ENCODE assay signal across 8 mouse cellular contexts in genomic region chr7:19003902-19004630, GRCm38 (mm10). TPM values are rescaled to one million over a fixed set of nuclear protein-coding genes. Genes with fewer than 3 reads are reported as not detected.
DNase-seq lines count a peak whose midpoint lies in the region; ATAC-seq and TF ChIP-seq lines count a peak whose summit lies in the region.

TSS of gene Irf2bp1 (plus strand) at chr7:19004044.

- peak within 1 kb of the TSS; percentile 95 for H3K27ac ChIP-seq in embryonic facial prominence, embryonic 13.5 days
- peak within 1 kb of the TSS; percentile 95 for H3K27ac ChIP-seq in kidney, adult 2 months (ENCODE audit: insufficient read depth, low read depth, low read length)
- H3K27ac ChIP-seq in limb, embryonic 12.5 days, result peak within 1 kb of the TSS; percentile 96
- peak within 1 kb of the TSS; percentile 94 for H3K27ac ChIP-seq in midbrain, embryonic 15.5 days
- peak within 1 kb of the TSS; percentile 96 for H3K27ac ChIP-seq in spleen, adult 2 months (ENCODE audit: insufficient read depth, low read length)

- peak; percentile 85 for DNase-seq in 3134 (ENCODE audit: extremely low read depth, insufficient read length, low spot score)
- DNase-seq in adrenal gland, postnatal 36 days, result peak; percentile 94
- DNase-seq in heart, adult 18-20 months, result peak; percentile 96 to 98
- peak; percentile 96 for DNase-seq in kidney, adult 2 months
- DNase-seq in spleen, adult 2 months (ENCODE audit: low read depth in 1 of 2, low spot score in 2 of 2), result peak; percentile 86 to 92

- H3K4me3 ChIP-seq in embryonic facial prominence, embryonic 13.5 days, result peak within 1 kb of the TSS; percentile 88
- H3K4me3 ChIP-seq in kidney, adult 2 months (ENCODE audit: insufficient read depth, low read depth, low read length), result peak within 1 kb of the TSS; percentile 91
- H3K4me3 ChIP-seq in limb, embryonic 12.5 days (replicated peaks), result peak within 1 kb of the TSS; percentile 96
- H3K4me3 ChIP-seq in midbrain, embryonic 15.5 days, result peak within 1 kb of the TSS; percentile 85
- H3K4me3 ChIP-seq in spleen, adult 2 months (ENCODE audit: extremely low read depth, insufficient read depth, insufficient read length), result peak within 1 kb of the TSS; percentile 91

- peak; percentile 66 for ATAC-seq in embryonic facial prominence, embryonic 13.5 days (ENCODE audit: insufficient number of reproducible peaks, insufficient read depth, low FRiP score, low TSS enrichment, low read depth)
- no peak for ATAC-seq in limb, embryonic 12.5 days (ENCODE audit: insufficient number of reproducible peaks, insufficient read depth, low FRiP score, low TSS enrichment, low read depth)
- peak; percentile 70 for ATAC-seq in midbrain, embryonic 15.5 days (replicated peaks)

- no peak for TF ChIP-seq CTCF in kidney, adult 2 months (conservative IDR thresholded peaks at IDR 0.05; ENCODE audit: insufficient read depth, insufficient read length, low read depth, low read length)
- TF ChIP-seq CTCF in spleen, adult 2 months (IDR thresholded peaks at IDR 0.05; ENCODE audit: extremely low read depth, insufficient read depth, insufficient read length, insufficient replicate concordance), result no peak

- TF ChIP-seq POLR2A in kidney, adult 2 months (IDR thresholded peaks at IDR 0.05; ENCODE audit: low read depth, low read length), result peak; percentile 62
- peak; percentile 56; the same call in 1 of the 2 replicates for TF ChIP-seq POLR2A in spleen, adult 2 months (IDR thresholded peaks at IDR 0.05; ENCODE audit: low read depth, low read length)

- H3K4me1 ChIP-seq in embryonic facial prominence, embryonic 13.5 days, result peaks cover 54% of the 10 kb centered on the region
- H3K4me1 ChIP-seq in kidney, adult 2 months (ENCODE audit: control insufficient read depth, insufficient read depth, low read length), result peaks cover 20% of the 10 kb centered on the region
- H3K4me1 ChIP-seq in limb, embryonic 12.5 days (replicated peaks), result peaks cover 44% of the 10 kb centered on the region
- peaks cover 49% of the 10 kb centered on the region for H3K4me1 ChIP-seq in midbrain, embryonic 15.5 days
- H3K4me1 ChIP-seq in spleen, adult 2 months (ENCODE audit: control insufficient read depth, insufficient read depth, insufficient read length), result peaks cover 21% of the 10 kb centered on the region

- H3K27me3 ChIP-seq in embryonic facial prominence, embryonic 13.5 days, result no peaks in the 10 kb centered on the region
- no peaks in the 10 kb centered on the region for H3K27me3 ChIP-seq in kidney, adult 2 months (replicated peaks; ENCODE audit: control insufficient read depth, insufficient read depth, low read length)
- no peaks in the 10 kb centered on the region for H3K27me3 ChIP-seq in limb, embryonic 12.5 days
- no peaks in the 10 kb centered on the region for H3K27me3 ChIP-seq in midbrain, embryonic 15.5 days (replicated peaks)
- H3K27me3 ChIP-seq in spleen, adult 2 months (ENCODE audit: control insufficient read depth, insufficient read depth, low read length), result no peaks in the 10 kb centered on the region

- peak within 1 kb of the TSS; percentile 97 for H3K9ac ChIP-seq in embryonic facial prominence, embryonic 13.5 days
- H3K9ac ChIP-seq in limb, embryonic 12.5 days (replicated peaks), result peak within 1 kb of the TSS; percentile 89
- peak within 1 kb of the TSS; percentile 92 for H3K9ac ChIP-seq in midbrain, embryonic 15.5 days

- H3K36me3 ChIP-seq in embryonic facial prominence, embryonic 13.5 days, result peaks cover 33% of the 10 kb centered on the region
- no peaks in the 10 kb centered on the region; the same call in 1 of the 2 replicates for H3K36me3 ChIP-seq in kidney, adult 2 months (ENCODE audit: control insufficient read depth, insufficient read depth, low read length)
- H3K36me3 ChIP-seq in limb, embryonic 12.5 days, result peaks cover 39% of the 10 kb centered on the region
- H3K36me3 ChIP-seq in midbrain, embryonic 15.5 days (replicated peaks), result peaks cover 10% of the 10 kb centered on the region
- peaks cover 7% of the 10 kb centered on the region; the same call in 1 of the 2 replicates for H3K36me3 ChIP-seq in spleen, adult 2 months (ENCODE audit: control insufficient read depth, insufficient read depth, low read length)

- WGBS in embryonic facial prominence, embryonic 13.5 days, result under 1% methylated on average over 85 of the region's 90 CpGs
- WGBS in kidney, adult 2 months, result 1% methylated on average over 88 of the region's 90 CpGs
- under 1% methylated on average over 89 of the region's 90 CpGs for WGBS in limb, embryonic 12.5 days
- WGBS in midbrain, embryonic 15.5 days, result under 1% methylated on average over 85 of the region's 90 CpGs
- WGBS in spleen, adult 2 months, result under 1% methylated on average over 87 of the region's 90 CpGs

- no peaks in the 10 kb centered on the region for H3K9me3 ChIP-seq in embryonic facial prominence, embryonic 13.5 days
- no peaks in the 10 kb centered on the region for H3K9me3 ChIP-seq in limb, embryonic 12.5 days
- no peaks in the 10 kb centered on the region for H3K9me3 ChIP-seq in midbrain, embryonic 15.5 days

- peak within 1 kb of the TSS; percentile 99 for H3K4me2 ChIP-seq in embryonic facial prominence, embryonic 13.5 days
- peak within 1 kb of the TSS; percentile 100 for H3K4me2 ChIP-seq in limb, embryonic 12.5 days
- H3K4me2 ChIP-seq in midbrain, embryonic 15.5 days, result peak within 1 kb of the TSS; percentile 96

RNA-seq across cellular contexts. Expression of gene Irf2bp1, which starts in this region (rescaled TPM):
- total RNA-seq in adrenal gland, postnatal 36 days (2021), result 10 to 100 TPM; 47.0 to 47.5 TPM
- 30.1 and 33.2 TPM in 2 replicates for polyA plus RNA-seq in embryonic facial prominence, embryonic 13.5 days (2015; fragmentation: Nextera tagmentation; extraction: Ambion mirVana)
- total RNA-seq in heart, adult 18-20 months (2021), result 10 to 100 TPM; 22.4 to 23.1 TPM
- polyA plus RNA-seq in kidney, adult 2 months (2012; rRNA removed), result 18.1 and 21.1 TPM in 2 replicates
- polyA plus RNA-seq in limb, embryonic 12.5 days (2016; fragmentation: Nextera tagmentation; extraction: Ambion mirVana), result 44.4 and 47.5 TPM in 2 replicates
- polyA plus RNA-seq in midbrain, embryonic 15.5 days (2015; fragmentation: Nextera tagmentation; extraction: Ambion mirVana), result 33.4 and 40.2 TPM in 2 replicates
- polyA plus RNA-seq in spleen, adult 2 months (2012; rRNA removed), result 23.8 and 32.9 TPM in 2 replicates
